Mouse (Mus musculus) megakaryocyte-erythroid progenitor cell, adult 5-6 weeks (primary cell): ENCODE data around the gene Pfkfb2. TPM values are rescaled to one million over a fixed set of nuclear protein-coding genes. Genes with fewer than 3 reads are reported as not detected.

Source experiments
- ATAC-seq: replicated peaks from 2 replicates; pipeline ENCODE4 v1.8.0; 2016; ENCODE audit warnings: mild to moderate bottlenecking, inconsistent platforms; ENCODE audit not compliant: severe bottlenecking, poor library complexity, low FRiP score, low TSS enrichment
- total RNA-seq, 2 experiments: library from RNA; stranded (forward) in 1 of 2; stranded (reverse) in 1 of 2; fragments of 200-1000, 215-1000 nt in 1 of 2; fragments of >200 nt in 1 of 2; fragmentation: Nextera tagmentation in 1 of 2; gene quantifications; 2 replicates each; pipeline ENCODE4 v1.2.3; 2014 to 2017

Pfkfb2 gene
- total RNA-seq (2014; fragmentation: Nextera tagmentation) (22.6 and 26.7 TPM in 2 replicates), total RNA-seq (2017) (16.0 and 18.3 TPM in 2 replicates)

- ATAC-seq, result no peak
These were observed at the start of gene Pfkfb2 for GRCm38 (mm10) chr1:130729153-130729552. Gene Pfkfb2, minus strand, starts transcription at chr1:130729253.

GRCm38 (mm10) chr1:130776645-130777044, 47.6 kb upstream of the Pfkfb2 start:
- peak; percentile 79 for ATAC-seq

- no peak for ATAC-seq
These were observed 46.8 kb upstream of the Pfkfb2 start for GRCm38 (mm10) chr1:130775691-130776331.

- no peak for ATAC-seq
These were observed 46.2 kb upstream of the Pfkfb2 start for GRCm38 (mm10) chr1:130775234-130775633.

- ATAC-seq, result no peak
These were observed 42.0 kb upstream of the Pfkfb2 start for GRCm38 (mm10) chr1:130770981-130771494.

GRCm38 (mm10) chr1:130770487-130770886, 41.4 kb upstream of the Pfkfb2 start:
- ATAC-seq, result no peak

GRCm38 (mm10) chr1:130769925-130770324, 40.9 kb upstream of the Pfkfb2 start:
- no peak for ATAC-seq

- ATAC-seq, result no peak
These were observed 38.0 kb upstream of the Pfkfb2 start for GRCm38 (mm10) chr1:130767066-130767465.

- ATAC-seq, result no peak
These were observed 35.0 kb upstream of the Pfkfb2 start for GRCm38 (mm10) chr1:130764027-130764461.

- no peak for ATAC-seq
These were observed 33.1 kb upstream of the Pfkfb2 start for GRCm38 (mm10) chr1:130762045-130762760.

- ATAC-seq, result no peak
These were observed 32.5 kb upstream of the Pfkfb2 start for GRCm38 (mm10) chr1:130761597-130761996.

GRCm38 (mm10) chr1:130759689-130760088, 30.6 kb upstream of the Pfkfb2 start:
- ATAC-seq, result no peak

- ATAC-seq, result peak; percentile 51
These were observed 17.8 kb upstream of the Pfkfb2 start for GRCm38 (mm10) chr1:130746819-130747218.

- ATAC-seq, result no peak
These were observed 16.5 kb upstream of the Pfkfb2 start for GRCm38 (mm10) chr1:130745591-130745990.

- ATAC-seq, result no peak
These were observed 15.9 kb upstream of the Pfkfb2 start for GRCm38 (mm10) chr1:130744961-130745360.

- ATAC-seq, result peak; percentile 18; the same call in 1 of the 2 replicates
These were observed 15.2 kb upstream of the Pfkfb2 start for GRCm38 (mm10) chr1:130744217-130744616.

- ATAC-seq, result no peak
These were observed 14.7 kb upstream of the Pfkfb2 start for GRCm38 (mm10) chr1:130743775-130744174.

GRCm38 (mm10) chr1:130742201-130742600, 13.1 kb upstream of the Pfkfb2 start:
- no peak for ATAC-seq

- peak; percentile 89 for ATAC-seq
These were observed 12.0 kb upstream of the Pfkfb2 start for GRCm38 (mm10) chr1:130740781-130741720.

- ATAC-seq, result no peak
These were observed 11.2 kb upstream of the Pfkfb2 start for GRCm38 (mm10) chr1:130740227-130740648.
